Mouse (Mus musculus): ENCODE measurements around the gene Tnni2. TPM values are rescaled to one million over a fixed set of nuclear protein-coding genes. Genes with fewer than 3 reads are reported as not detected.
A peak's percentile ranks its signal among the peaks of the same experiment; 100 is the strongest.
"Not testable (repeated sequence)": the region's sequence is repeated elsewhere in the genome, so short reads cannot be mapped to it uniquely, and the experiment has no call there.

The Tnni2 gene
- 10 to 100 TPM in 24 of 26 experiments, 1 to 10 TPM in 2; 3.2 to 37.4 (median 23.0) TPM for total RNA-seq (2018; cell fraction: chromatin; rRNA removed)
- total RNA-seq (2018; cell fraction: cytosol; rRNA removed): 10 to 100 TPM in 15 of 26 experiments, 1 to 10 TPM in 11; 6.3 to 23.8 (median 11.0) TPM
- total RNA-seq (2018; cell fraction: nucleus; rRNA removed): 10 to 100 TPM in 19 of 26 experiments, 1 to 10 TPM in 7; 5.5 to 26.3 (median 13.7) TPM
- polyA plus RNA-seq (2018): 13.4 to 20.6 TPM (median 18.0 TPM) in 3 replicates

DNA sequence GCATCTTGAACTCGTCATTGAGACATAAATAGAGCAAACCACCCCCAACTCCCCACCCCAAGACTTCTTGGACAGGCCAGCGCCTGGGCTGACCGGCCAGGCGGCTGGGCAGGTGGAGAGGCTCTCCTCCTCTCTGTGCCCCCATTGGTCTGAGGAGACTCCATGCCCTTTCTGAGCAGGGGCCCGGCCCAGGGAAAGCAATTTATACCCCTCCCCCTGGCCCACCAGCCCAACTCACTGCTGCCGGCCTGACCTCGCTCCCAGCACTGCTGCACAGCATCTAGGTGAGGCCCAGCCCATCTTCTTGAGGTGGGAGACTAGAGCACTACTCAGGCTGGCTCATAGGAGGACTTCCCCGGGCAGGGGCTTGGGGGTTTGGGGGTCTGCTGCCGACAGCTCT, at the start of gene Tnni2:
TSS of gene Tnni2 (plus strand) at position 224 of the 400 bp plus-strand sequence.
- WGBS (ENCODE audit: missing documents): 93% methylated on average over 9 of the region's 9 CpGs
- H3K4me3 ChIP-seq (ENCODE audit: inconsistent target): no peak within 1 kb of the TSS
- no peaks in the 10 kb centered on the region for H3K79me2 ChIP-seq (ENCODE audit: inconsistent target)
- H3K27ac ChIP-seq: peak within 1 kb of the TSS; percentile 99
- no peaks in the 10 kb centered on the region for H3K36me3 ChIP-seq (ENCODE audit: inconsistent target)

DNA sequence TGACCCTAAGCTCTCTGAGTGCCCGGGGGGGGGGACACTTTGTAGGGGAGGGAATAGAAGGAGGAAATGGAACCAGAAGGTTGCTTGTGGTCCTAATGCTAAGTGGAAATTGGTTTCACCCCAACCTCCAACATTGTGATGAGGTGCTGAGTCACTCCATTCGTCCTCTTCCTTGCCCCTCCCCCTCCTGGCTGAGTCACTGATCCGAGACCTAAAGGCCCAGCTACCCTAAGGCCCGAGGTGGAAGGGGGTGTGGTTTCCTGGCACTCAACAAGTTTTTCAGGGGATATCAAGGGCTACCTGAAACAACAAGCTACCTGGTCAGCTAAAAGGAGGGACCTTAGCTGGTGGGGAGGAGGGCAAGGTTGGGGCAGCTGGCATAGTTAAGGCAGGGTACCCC, 48.4 kb upstream of the Tnni2 start:
- Histone ChIP-seq H3K27ac (peak overlapping the region; percentile 100), H3K4me3 (ENCODE audit: inconsistent target) (no peak overlapping the region), H3K36me3 (ENCODE audit: inconsistent target) (no peaks in the 10 kb centered on the region), H3K79me2 (ENCODE audit: inconsistent target) (peaks cover 81% of the 10 kb centered on the region)
- WGBS (ENCODE audit: missing documents): 0% methylated on average over 4 of the region's 4 CpGs

DNA sequence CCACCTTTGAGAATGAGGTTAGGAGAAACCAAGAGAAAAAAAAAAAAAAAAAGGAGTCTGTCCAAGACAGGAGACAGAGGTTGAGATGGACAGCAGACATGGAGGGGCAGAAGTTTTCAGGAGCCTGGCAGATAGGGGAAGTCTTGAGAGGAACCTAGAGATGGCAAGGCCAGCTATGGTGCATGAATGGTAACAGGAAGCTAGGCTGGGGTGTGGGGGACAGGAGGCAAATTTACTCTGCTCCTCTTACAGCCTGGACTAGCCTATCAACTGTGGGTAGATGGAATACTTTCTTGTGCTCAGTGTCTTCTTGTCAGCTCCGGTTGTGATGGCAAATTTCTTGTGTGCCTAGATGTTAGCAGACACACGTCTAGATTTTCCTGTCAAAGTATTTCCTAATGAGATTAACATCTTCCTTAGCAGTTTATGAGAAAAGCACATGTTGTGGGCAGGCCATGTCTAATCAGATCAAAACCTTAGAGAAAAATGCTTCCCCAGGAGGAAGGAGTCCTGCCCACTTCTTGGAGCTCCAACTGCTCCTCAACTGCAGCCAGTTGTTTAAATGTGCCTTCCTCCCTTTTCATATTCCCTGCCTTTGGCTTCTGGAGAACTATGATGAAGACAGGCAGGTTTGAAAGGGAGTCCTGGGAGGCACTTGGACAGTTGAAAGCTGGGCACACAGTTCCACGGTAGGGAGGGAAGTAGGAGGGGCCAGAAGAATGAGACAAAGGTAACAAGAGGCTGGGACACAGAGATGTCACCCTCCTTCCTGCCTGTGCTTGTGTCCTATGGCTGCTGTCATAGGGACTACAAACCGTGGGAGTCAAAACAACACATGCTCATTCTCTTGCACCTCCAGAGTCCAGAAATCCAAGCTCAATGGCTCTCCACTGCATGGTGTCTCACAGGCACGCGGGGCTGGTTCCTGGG, 47.1 kb upstream of the Tnni2 start:
- peak overlapping the region; percentile 100 for H3K27ac ChIP-seq
- H3K36me3 ChIP-seq (ENCODE audit: inconsistent target): no peaks in the 10 kb centered on the region
- peaks cover 68% of the 10 kb centered on the region for H3K79me2 ChIP-seq (ENCODE audit: inconsistent target)
- 42% methylated on average over 6 of the region's 6 CpGs for WGBS (ENCODE audit: missing documents)
- no peak overlapping the region for H3K4me3 ChIP-seq (ENCODE audit: inconsistent target)

DNA sequence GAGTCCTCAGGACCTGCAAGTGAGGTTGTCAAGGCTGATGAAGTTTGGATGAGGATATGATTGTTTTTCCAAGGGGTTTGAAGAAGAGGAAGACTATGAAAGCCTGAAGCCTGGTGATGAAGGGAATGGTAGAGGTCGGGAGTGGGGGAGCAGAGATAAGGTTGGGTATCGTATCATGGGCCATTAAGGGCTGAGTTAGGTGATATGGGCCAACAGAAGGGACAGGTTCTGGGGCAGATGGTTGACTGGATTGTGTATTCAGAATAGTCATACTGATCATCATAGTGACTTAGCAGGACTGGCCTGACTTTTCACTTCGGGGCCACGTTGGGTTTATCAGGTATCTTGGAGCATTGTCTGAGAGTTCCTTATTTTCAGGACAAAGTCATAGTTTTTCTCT, 46.1 kb upstream of the Tnni2 start:
- Histone ChIP-seq H3K36me3 (ENCODE audit: inconsistent target) (no peaks in the 10 kb centered on the region), H3K79me2 (ENCODE audit: inconsistent target) (peaks cover 64% of the 10 kb centered on the region), H3K4me3 (ENCODE audit: inconsistent target) (no peak overlapping the region), H3K27ac (peak overlapping the region; percentile 100)
- WGBS (ENCODE audit: missing documents): 94% methylated on average over 4 of the region's 4 CpGs

DNA sequence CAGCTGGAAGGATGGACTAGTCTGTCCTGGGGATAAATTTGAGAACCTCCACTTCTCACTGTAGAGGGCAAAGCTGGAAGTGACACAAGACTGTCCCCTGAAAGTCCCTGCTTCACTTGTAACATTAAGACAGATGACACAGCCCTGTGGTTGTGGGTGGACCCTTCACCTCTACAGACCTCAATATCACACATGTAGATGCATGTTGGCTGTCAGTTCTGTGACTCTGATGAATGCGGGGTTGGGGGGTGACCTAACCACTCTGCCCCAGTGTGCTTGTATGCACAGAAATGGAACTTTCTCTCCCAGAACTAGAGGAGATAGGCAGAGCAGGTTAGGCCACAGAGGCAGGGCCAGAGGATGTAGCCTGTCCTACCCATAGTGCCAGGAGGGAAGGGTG, 45.0 kb upstream of the Tnni2 start:
- peaks cover 64% of the 10 kb centered on the region for H3K79me2 ChIP-seq (ENCODE audit: inconsistent target)
- H3K36me3 ChIP-seq (ENCODE audit: inconsistent target): no peaks in the 10 kb centered on the region
- no peak overlapping the region for H3K4me3 ChIP-seq (ENCODE audit: inconsistent target)
- peak overlapping the region; percentile 100 for H3K27ac ChIP-seq
- 100% methylated on average over 1 of the region's 1 CpGs for WGBS (ENCODE audit: missing documents)

DNA sequence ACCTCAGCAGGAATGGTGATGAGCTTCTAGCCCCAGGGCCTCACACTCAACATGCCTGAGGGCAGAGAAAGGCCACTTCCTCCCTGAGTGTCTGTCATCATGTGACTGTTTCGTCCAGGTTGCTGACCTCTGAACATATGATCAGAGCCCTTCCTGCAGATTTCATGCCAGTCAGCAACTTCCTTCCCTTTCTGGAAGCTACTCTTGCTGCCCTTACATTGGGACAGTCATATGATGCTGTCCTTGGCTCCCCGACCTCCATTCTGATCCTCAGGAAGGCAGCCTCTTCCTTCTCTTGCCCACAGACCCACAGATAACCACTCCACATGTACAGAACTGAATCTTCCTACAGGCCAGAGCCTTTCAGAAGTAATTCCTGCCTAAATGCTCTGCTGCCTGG, 43.6 kb upstream of the Tnni2 start:
- H3K79me2 ChIP-seq (ENCODE audit: inconsistent target): peaks cover 66% of the 10 kb centered on the region
- 0% methylated on average over 2 of the region's 2 CpGs for WGBS (ENCODE audit: missing documents)
- no peak overlapping the region for H3K4me3 ChIP-seq (ENCODE audit: inconsistent target)
- H3K27ac ChIP-seq: peak overlapping the region; percentile 100
- H3K36me3 ChIP-seq (ENCODE audit: inconsistent target): no peaks in the 10 kb centered on the region

DNA sequence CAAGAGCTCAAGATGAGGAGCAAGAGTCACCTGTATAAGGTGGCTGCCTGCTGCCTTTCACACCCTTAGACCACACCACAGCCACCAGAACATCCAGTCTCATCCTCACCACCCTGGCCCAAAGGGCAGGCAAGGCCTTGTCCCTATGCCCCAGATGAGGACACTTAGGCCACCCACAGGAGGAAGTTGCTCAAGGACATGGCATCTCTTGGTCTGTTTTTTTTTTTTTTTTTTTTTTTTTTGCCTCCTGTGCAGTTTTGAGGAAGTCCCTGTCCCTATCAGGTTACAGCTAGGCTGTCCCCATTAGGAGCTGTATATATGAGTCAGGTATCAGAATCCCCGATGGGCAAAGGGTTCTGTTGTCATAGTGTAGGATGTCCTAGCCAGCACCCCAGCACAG, 42.4 kb upstream of the Tnni2 start:
- Histone ChIP-seq H3K4me3 (ENCODE audit: inconsistent target) (no peak overlapping the region), H3K36me3 (ENCODE audit: inconsistent target) (no peaks in the 10 kb centered on the region), H3K79me2 (ENCODE audit: inconsistent target) (peaks cover 59% of the 10 kb centered on the region), H3K27ac (peak overlapping the region; percentile 100)
- no CpG with 5 or more reads among the region's 1 CpGs for WGBS (ENCODE audit: missing documents)

DNA sequence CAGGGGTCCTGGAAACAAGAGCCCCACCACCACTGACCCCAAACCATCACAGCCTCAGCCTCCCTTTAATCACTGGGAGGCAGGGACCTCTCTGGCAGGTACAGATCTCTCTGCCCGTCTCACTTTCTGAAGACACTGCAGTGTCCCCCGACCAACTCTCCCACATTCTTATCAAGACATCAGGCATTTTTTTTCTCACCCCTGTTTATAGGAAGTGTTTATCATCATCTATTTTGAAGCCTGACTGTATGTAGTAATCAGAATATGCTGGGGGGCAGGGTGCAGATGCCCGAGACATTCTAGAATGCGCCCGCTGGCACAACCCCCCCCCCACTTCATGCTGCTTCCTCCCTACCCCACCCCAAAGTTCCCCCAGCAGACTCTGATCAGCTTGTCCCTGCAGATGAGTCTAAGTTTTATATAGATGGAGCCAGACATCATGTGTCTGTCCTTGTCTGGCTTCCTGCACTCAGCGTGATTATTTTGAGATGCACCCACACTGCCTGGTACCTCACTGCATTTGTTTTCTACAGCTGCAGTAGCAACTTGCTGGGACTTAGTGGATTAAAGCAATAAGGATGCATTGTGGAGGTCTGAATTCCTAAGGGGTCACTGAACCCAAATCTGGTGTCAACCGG, 41.4 kb upstream of the Tnni2 start:
- 79% methylated on average over 7 of the region's 7 CpGs for WGBS (ENCODE audit: missing documents)
- Histone ChIP-seq H3K27ac (peak overlapping the region; percentile 100), H3K79me2 (ENCODE audit: inconsistent target) (peaks cover 59% of the 10 kb centered on the region), H3K4me3 (ENCODE audit: inconsistent target) (no peak overlapping the region), H3K36me3 (ENCODE audit: inconsistent target) (no peaks in the 10 kb centered on the region)

DNA sequence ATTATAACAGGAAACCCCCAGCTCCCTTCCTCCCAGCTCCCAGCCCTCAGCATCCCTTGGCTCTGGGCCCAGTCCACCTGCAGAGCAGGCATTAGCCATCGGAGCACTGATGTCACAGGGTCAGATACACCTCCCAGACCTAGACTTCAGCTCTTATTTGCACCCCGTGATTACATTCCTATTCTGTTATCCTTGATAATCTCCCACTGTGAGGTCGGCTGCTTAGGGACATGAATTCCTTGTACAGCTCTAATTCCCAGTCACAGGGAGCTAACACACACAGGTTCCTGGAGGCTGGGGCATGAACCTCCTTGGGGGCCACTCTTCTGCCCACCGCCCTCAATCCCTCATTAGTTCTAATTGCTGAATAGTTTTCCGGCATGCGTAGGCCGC, 40.9 kb upstream of the Tnni2 start:
- Histone ChIP-seq H3K4me3 (ENCODE audit: inconsistent target) (no peak overlapping the region), H3K27ac (peak overlapping the region; percentile 100), H3K36me3 (ENCODE audit: inconsistent target) (no peaks in the 10 kb centered on the region), H3K79me2 (ENCODE audit: inconsistent target) (peaks cover 58% of the 10 kb centered on the region)
- WGBS (ENCODE audit: missing documents): 91% methylated on average over 7 of the region's 7 CpGs

DNA sequence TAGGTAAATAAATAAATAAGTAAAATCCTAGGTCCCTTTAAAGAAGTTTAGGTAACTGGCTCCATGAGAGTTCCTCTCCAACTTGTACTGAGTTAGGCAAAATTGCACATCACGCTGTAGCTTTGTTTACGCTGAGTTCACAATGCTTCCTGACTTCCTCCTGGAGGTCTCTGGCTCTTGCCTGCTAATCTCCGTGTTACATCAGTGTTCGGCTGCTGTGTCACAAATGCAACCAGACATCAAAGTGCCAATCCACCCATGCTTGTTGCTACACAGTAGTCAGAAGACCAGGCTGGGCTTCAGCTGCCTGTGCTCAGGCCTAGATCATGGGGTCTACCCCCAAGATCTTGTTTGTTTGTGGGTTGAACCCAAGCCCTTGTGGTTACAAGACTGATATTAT, 38.0 kb upstream of the Tnni2 start:
- 0% methylated on average over 4 of the region's 4 CpGs for WGBS (ENCODE audit: missing documents)
- H3K4me3 ChIP-seq (ENCODE audit: inconsistent target): no peak overlapping the region

DNA sequence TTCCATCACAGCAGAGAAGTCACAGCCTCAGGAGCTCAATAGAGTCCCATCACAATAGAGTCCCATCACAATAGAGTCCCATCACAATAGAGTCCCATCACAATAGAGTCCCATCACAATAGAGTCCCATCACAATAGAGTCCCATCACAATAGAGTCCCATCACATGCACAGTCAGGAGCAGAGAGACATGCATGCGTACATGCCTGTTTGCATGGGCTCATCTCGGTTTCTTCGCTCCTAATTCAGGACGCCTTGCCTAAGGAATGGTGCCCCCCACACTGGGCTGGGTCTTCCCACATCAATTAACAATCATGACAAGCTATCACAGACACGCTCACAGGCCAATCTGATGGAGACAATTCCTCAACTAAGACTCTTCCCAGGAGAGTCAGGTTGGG, 36.5 kb upstream of the Tnni2 start:
- not testable (repeated sequence) for H3K36me3 ChIP-seq (ENCODE audit: inconsistent target); H3K4me3 ChIP-seq (ENCODE audit: inconsistent target); H3K27ac ChIP-seq
- 100% methylated on average over 5 of the region's 5 CpGs for WGBS (ENCODE audit: missing documents)
- H3K79me2 ChIP-seq (ENCODE audit: inconsistent target): peaks cover 52% of the 10 kb centered on the region; the same call in 1 of the 2 replicates

More for the DNA sequence above, 38.0 kb upstream of the Tnni2 start:
- Histone ChIP-seq H3K36me3 (ENCODE audit: inconsistent target) (no peaks in the 10 kb centered on the region), H3K27ac (peak overlapping the region; percentile 94), H3K79me2 (ENCODE audit: inconsistent target) (peaks cover 52% of the 10 kb centered on the region; the same call in 1 of the 2 replicates)

DNA sequence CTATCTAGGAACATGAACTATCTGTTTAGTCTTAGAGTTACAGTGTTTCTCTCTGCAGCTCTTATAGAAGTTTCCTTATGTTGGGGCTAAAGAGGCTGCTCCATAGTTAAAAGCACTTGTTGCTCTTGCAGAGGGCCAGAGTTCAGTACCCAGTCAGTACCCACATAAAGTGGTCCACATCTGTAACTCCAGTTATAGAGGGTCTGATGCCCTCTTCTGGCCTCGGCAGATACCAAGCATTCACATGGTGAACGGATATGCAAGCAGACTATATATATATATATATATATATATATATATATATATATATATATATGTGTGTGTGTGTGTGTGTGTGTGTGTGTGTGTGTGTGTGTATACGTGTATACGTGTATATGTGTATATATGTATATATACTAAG, 33.7 kb upstream of the Tnni2 start:
- Histone ChIP-seq H3K27ac (no peak overlapping the region), H3K36me3 (ENCODE audit: inconsistent target) (no peaks in the 10 kb centered on the region), H3K79me2 (ENCODE audit: inconsistent target) (peaks cover 26% of the 10 kb centered on the region; the same call in 1 of the 2 replicates), H3K4me3 (ENCODE audit: inconsistent target) (no peak overlapping the region)
- WGBS (ENCODE audit: missing documents): 40% methylated on average over 1 of the region's 4 CpGs

DNA sequence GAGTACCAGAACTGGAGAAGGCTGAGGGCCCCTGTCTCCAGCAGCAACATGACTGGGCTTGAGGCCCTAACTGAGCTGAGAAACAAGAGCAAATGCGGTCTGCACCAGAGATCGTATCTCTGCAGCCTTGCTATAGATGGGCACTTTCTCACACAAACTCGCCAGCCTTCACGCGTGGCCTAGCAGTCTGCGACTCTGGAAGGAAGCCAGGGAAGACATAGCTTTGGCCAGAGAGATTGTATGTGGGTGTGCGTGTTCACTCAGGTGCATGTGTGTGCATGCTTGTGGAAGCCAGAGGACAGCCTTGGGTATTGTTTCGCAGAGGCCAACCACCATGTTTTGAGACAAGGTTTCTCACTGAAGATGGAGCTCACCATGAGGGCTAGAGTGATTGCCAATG, 32.9 kb upstream of the Tnni2 start:
- WGBS (ENCODE audit: missing documents): 99% methylated on average over 8 of the region's 8 CpGs
- no peaks in the 10 kb centered on the region for H3K36me3 ChIP-seq (ENCODE audit: inconsistent target)
- no peak overlapping the region for H3K4me3 ChIP-seq (ENCODE audit: inconsistent target)
- H3K79me2 ChIP-seq (ENCODE audit: inconsistent target): peaks cover 23% of the 10 kb centered on the region; the same call in 1 of the 2 replicates
- no peak overlapping the region for H3K27ac ChIP-seq

DNA sequence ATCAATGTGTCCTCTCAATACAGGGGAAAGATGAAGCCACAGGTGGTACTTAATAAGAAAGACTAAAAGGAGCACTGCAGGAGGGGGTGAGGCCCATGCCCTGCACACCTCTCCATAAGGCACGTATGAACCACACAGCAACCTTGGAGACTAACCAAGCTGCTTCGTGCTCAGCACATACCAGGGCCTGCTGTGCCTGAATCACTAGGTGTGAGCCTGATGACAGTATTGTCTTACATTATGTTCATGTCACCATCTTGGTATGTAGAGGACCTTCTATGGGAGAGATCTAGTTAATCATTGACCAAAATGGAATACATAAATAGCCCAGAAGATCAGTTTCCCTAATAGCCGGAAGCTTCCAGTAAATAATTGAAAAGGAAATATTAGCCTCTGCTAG, 32.0 kb upstream of the Tnni2 start:
- WGBS (ENCODE audit: missing documents): 96% methylated on average over 3 of the region's 3 CpGs
- Histone ChIP-seq H3K4me3 (ENCODE audit: inconsistent target) (no peak overlapping the region), H3K79me2 (ENCODE audit: inconsistent target) (peaks cover 23% of the 10 kb centered on the region; the same call in 1 of the 2 replicates), H3K27ac (no peak overlapping the region), H3K36me3 (ENCODE audit: inconsistent target) (no peaks in the 10 kb centered on the region)

DNA sequence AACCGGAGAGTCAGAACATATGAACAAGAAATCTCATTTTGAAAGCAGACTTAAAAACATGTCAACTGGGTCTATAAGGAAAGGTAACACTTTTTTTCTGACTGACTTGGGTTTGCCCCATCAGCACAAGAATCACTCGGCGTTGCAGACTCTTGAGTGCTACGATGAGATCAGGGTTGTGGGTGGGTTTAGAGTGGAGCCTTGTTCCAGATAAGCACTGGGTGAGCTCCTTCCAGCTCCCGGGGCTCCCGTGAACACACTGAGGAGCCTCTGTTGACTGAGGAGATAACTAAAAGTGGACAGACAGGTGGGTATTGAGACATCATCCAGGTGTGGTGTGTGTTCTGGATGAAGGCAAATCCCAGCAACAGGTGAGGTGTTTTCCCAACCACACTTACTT, 28.3 kb upstream of the Tnni2 start:
- WGBS (ENCODE audit: missing documents): 93% methylated on average over 6 of the region's 6 CpGs
- H3K79me2 ChIP-seq (ENCODE audit: inconsistent target): no peaks in the 10 kb centered on the region; the same call in 1 of the 2 replicates
- no peak overlapping the region for H3K27ac ChIP-seq
- H3K4me3 ChIP-seq (ENCODE audit: inconsistent target): no peak overlapping the region
- H3K36me3 ChIP-seq (ENCODE audit: inconsistent target): no peaks in the 10 kb centered on the region
